Mouse (Mus musculus): ENCODE data around the gene Smim24. TPM values are rescaled to one million over a fixed set of nuclear protein-coding genes. Genes with fewer than 3 reads are reported as not detected.

The Smim24 gene
- polyA plus RNA-seq, 1 experiment from 2014 or later = 2.3 TPM

DNA sequence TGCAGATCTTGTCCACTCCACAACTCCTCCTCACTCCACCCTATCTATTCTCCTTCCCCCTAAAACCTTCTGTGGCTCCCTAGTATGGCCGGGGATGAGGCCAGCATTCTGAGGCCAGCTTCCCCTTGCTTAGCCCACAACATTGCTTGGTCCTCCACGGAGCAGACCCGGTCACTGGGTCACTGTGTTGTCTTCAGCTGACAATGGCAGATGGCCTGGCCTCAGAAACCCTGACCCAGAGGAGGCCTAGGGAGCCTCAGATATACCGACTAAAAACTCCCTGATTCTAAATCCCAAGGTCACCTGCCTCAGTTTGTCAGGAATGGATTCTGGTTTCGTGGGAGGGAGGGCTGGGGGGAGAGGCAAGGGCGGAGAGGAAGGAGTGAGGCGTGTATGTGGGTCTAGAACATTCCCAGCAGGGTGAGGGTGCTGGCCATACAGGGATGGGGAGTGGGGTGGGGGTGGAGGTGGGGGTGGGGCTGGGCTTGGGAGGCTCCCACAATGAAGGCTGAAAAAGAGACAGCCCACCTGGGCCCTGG lies 9.4 kb downstream of the Smim24 start:
- Histone ChIP-seq H3K4me2 (peak overlapping the region; percentile 34), H3K36me3 (ENCODE audit: control insufficient read depth, insufficient read depth, low read length) (0 out of 2 replicates have a peak, but pooled peaks cover 2% of the 10 kb centered on the region), H3K9ac (ENCODE audit: low read length) (peak overlapping the region; percentile 53; the same call in 1 of the 2 replicates), H3K27ac (ENCODE audit: low read depth, low read length) (peak overlapping the region; percentile 85), H3K27me3 (ENCODE audit: control insufficient read depth, insufficient read depth, low read length) (peaks cover 35% of the 10 kb centered on the region), H3K9me3 (ENCODE audit: control insufficient read depth, low read length) (no peaks in the 10 kb centered on the region), H3K4me3 (ENCODE audit: low read depth, low read length) (peak overlapping the region; percentile 13; the same call in 1 of the 2 replicates), H3K4me1 (ENCODE audit: control insufficient read depth, insufficient read depth, low read length) (peaks cover 48% of the 10 kb centered on the region)
- WGBS = 16% methylated on average over 7 of the region's 7 CpGs
- peak; percentile 28; the same call in 1 of the 2 replicates for ATAC-seq (ENCODE audit: low FRiP score)
- no peak for DNase-seq (ENCODE audit: low spot score, missing footprints)

DNA sequence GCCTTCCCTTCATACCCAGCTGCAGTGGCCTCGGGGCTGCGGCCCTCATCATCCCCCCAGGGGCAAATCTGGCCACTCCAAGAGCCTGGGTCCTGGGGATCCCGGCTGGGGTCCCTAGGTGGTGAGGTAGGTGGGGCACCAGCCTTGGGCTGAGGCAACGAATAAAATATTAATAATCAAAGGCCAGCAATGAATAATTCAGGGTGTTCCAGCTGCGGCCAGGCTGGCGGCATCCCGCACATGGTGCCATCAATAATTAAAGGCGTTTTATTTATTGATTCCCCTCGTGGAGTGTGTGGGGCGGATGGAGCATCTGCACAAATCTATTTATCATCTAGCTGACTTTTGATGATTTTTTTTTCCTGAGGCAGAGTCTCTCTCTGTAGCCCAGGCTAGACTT lies 10.7 kb downstream of the Smim24 start:
- Histone ChIP-seq H3K27me3 (ENCODE audit: control insufficient read depth, insufficient read depth, low read length) (peaks cover 45% of the 10 kb centered on the region), H3K36me3 (ENCODE audit: control insufficient read depth, insufficient read depth, low read length) (0 out of 2 replicates have a peak, but pooled peaks cover 2% of the 10 kb centered on the region), H3K9ac (ENCODE audit: low read length) (peak overlapping the region; percentile 51; the same call in 1 of the 2 replicates), H3K9me3 (ENCODE audit: control insufficient read depth, low read length) (no peaks in the 10 kb centered on the region), H3K4me3 (ENCODE audit: low read depth, low read length) (no peak overlapping the region), H3K27ac (ENCODE audit: low read depth, low read length) (peak overlapping the region; percentile 85), H3K4me2 (no peak overlapping the region), H3K4me1 (ENCODE audit: control insufficient read depth, insufficient read depth, low read length) (peaks cover 52% of the 10 kb centered on the region)
- no peak for DNase-seq (ENCODE audit: low spot score, missing footprints)
- ATAC-seq (ENCODE audit: low FRiP score) = peak; percentile 1; the same call in 1 of the 2 replicates
- WGBS = 51% methylated on average over 10 of the region's 10 CpGs

DNA sequence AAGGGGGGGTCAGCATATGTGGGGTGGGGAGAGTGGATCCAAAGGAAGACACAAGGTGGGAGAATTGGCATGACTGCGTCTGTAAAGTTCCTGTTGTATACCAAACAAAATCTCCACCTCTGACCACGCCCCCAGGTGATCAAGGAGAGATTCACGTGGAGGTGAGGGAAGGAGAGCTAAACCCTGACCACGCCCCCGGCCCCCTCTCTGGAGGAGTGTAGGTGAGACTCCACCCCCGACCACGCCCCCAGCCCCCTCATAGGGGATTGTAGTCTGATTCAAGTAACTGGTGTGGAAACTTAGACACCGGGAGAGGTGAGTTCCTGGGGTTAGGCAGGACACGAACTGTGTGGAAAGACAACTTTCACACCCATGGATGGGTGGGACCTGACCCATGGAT lies 11.2 kb downstream of the Smim24 start:
- DNase-seq (ENCODE audit: low spot score, missing footprints) (no peak), ATAC-seq (ENCODE audit: low FRiP score) (no peak)
- Histone ChIP-seq H3K36me3 (ENCODE audit: control insufficient read depth, insufficient read depth, low read length) (0 out of 2 replicates have a peak, but pooled peaks cover 2% of the 10 kb centered on the region), H3K27ac (ENCODE audit: low read depth, low read length) (no peak overlapping the region), H3K9ac (ENCODE audit: low read length) (no peak overlapping the region), H3K4me2 (no peak overlapping the region), H3K4me1 (ENCODE audit: control insufficient read depth, insufficient read depth, low read length) (peaks cover 56% of the 10 kb centered on the region), H3K9me3 (ENCODE audit: control insufficient read depth, low read length) (no peaks in the 10 kb centered on the region), H3K27me3 (ENCODE audit: control insufficient read depth, insufficient read depth, low read length) (peaks cover 45% of the 10 kb centered on the region), H3K4me3 (ENCODE audit: low read depth, low read length) (no peak overlapping the region)
- 12% methylated on average over 9 of the region's 9 CpGs for WGBS

DNA sequence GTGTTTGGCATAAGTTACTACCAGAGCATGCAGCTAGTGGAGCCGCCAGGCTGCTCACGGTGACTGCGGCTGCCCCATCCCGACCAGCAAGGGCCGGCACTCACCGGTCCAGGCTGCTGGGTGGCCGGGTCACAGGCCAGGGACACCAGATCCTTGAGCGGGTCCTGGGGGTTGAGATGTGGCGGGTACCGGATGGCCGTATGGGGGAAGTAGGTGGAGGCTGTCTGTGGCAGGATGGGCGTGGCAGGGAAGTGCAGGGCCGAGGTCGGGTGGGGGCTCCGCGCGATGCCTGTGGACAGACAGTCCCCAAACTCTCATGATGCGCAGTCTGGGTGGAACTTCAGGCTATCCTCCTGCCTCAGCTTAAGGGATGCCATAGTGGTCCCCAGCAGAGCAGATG lies 11.9 kb downstream of the Smim24 start:
- Histone ChIP-seq H3K9ac (ENCODE audit: low read length) (no peak overlapping the region), H3K4me2 (no peak overlapping the region), H3K36me3 (ENCODE audit: control insufficient read depth, insufficient read depth, low read length) (no peaks in the 10 kb centered on the region), H3K27me3 (ENCODE audit: control insufficient read depth, insufficient read depth, low read length) (peaks cover 45% of the 10 kb centered on the region), H3K4me3 (ENCODE audit: low read depth, low read length) (no peak overlapping the region), H3K27ac (ENCODE audit: low read depth, low read length) (no peak overlapping the region), H3K9me3 (ENCODE audit: control insufficient read depth, low read length) (no peaks in the 10 kb centered on the region), H3K4me1 (ENCODE audit: control insufficient read depth, insufficient read depth, low read length) (peaks cover 56% of the 10 kb centered on the region)
- ATAC-seq (ENCODE audit: low FRiP score) (no peak), DNase-seq (ENCODE audit: low spot score, missing footprints) (no peak)
- 65% methylated on average over 18 of the region's 18 CpGs for WGBS

DNA sequence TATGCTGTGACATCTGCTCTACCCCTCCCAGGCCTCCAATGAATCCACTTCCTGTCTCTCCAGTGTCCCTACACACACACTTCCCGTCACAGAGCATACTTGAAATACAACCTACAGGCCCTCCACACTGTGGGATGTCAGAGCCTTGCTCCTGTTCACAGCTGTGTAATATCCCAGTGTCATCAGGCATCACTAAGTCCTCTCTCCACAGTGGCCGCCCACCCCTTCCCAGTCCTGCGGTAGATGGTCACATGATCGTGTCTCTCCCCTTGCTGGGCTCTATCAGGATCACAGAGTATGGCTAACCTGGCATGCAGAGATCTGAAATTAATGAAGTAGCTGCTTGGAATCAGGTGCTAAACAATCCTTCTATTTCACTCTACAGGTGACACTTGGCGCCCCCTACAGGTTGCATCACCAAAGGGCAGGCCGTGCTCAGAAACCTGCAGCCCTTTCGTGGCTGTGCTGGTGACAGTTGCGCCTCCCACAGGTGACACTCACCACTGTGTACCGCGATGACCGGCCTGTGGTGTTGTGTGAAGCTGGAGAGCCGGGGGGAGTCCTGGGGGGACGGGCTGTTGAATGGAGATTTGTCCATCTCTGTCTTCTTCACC lies 12.8 kb downstream of the Smim24 start:
- Histone ChIP-seq H3K27ac (ENCODE audit: low read depth, low read length) (no peak overlapping the region), H3K36me3 (ENCODE audit: control insufficient read depth, insufficient read depth, low read length) (no peaks in the 10 kb centered on the region), H3K4me1 (ENCODE audit: control insufficient read depth, insufficient read depth, low read length) (peaks cover 51% of the 10 kb centered on the region), H3K9me3 (ENCODE audit: control insufficient read depth, low read length) (no peaks in the 10 kb centered on the region), H3K4me3 (ENCODE audit: low read depth, low read length) (no peak overlapping the region), H3K27me3 (ENCODE audit: control insufficient read depth, insufficient read depth, low read length) (peaks cover 41% of the 10 kb centered on the region), H3K9ac (ENCODE audit: low read length) (no peak overlapping the region), H3K4me2 (no peak overlapping the region)
- ATAC-seq (ENCODE audit: low FRiP score) (no peak), DNase-seq (ENCODE audit: low spot score, missing footprints) (no peak)
- 43% methylated on average over 13 of the region's 13 CpGs for WGBS

DNA sequence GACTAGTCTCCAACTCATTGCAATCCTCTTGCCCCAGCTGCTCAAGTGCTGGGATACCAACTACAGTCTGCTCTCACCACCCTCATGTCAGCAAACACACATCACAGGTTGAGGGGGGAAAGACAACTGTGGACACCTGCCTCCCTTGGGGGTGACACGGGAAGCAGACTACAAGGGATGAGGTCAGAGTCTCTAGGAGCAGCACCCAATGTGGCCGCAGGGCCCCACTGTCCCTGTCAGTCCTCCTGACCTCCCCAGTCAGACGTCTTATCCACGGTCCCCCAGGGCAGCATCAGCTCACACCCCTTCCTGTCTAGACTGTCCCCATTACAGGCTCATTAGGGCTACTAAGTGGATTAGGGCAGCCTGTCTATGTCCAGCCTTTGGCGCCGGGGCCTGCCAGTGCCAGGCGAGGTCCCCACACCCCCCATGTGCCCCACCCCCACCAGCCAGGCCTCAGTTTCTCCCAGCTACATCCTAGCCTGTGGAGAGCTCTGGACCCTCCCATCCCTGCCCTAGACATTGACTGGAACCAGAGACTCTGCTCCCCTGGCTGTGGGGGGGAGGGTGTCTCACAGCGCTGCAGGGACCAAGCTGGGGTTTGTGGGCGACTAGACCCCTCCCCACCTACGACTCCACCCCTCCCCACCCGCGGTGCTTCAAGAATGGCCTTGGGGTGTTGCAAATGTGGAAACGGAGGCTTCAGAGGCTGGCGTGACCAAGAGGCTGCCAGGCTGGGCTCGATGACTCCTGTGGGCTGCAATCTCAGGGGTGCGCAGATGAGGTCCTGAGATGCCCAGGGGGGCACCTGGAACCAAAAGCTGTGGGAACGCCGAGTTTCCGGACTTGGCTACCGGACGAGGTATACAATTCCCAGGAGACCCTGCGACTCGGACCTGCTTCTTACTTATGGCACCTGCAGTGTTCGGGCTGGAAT lies 13.9 kb downstream of the Smim24 start:
- H3K27ac ChIP-seq (ENCODE audit: low read depth, low read length) = no peak overlapping the region
- peaks cover 40% of the 10 kb centered on the region for H3K27me3 ChIP-seq (ENCODE audit: control insufficient read depth, insufficient read depth, low read length)
- peak overlapping the region; percentile 13 for H3K4me3 ChIP-seq (ENCODE audit: low read depth, low read length)
- H3K9me3 ChIP-seq (ENCODE audit: control insufficient read depth, low read length) = no peaks in the 10 kb centered on the region
- peak overlapping the region; percentile 12; the same call in 1 of the 2 replicates for H3K4me2 ChIP-seq
- H3K36me3 ChIP-seq (ENCODE audit: control insufficient read depth, insufficient read depth, low read length) = no peaks in the 10 kb centered on the region
- ATAC-seq (ENCODE audit: low FRiP score) (no peak), DNase-seq (ENCODE audit: low spot score, missing footprints) (no peak)
- 23% methylated on average over 24 of the region's 24 CpGs for WGBS
- H3K9ac ChIP-seq (ENCODE audit: low read length) = peak overlapping the region; percentile 30; the same call in 1 of the 2 replicates
- peaks cover 44% of the 10 kb centered on the region for H3K4me1 ChIP-seq (ENCODE audit: control insufficient read depth, insufficient read depth, low read length)

DNA sequence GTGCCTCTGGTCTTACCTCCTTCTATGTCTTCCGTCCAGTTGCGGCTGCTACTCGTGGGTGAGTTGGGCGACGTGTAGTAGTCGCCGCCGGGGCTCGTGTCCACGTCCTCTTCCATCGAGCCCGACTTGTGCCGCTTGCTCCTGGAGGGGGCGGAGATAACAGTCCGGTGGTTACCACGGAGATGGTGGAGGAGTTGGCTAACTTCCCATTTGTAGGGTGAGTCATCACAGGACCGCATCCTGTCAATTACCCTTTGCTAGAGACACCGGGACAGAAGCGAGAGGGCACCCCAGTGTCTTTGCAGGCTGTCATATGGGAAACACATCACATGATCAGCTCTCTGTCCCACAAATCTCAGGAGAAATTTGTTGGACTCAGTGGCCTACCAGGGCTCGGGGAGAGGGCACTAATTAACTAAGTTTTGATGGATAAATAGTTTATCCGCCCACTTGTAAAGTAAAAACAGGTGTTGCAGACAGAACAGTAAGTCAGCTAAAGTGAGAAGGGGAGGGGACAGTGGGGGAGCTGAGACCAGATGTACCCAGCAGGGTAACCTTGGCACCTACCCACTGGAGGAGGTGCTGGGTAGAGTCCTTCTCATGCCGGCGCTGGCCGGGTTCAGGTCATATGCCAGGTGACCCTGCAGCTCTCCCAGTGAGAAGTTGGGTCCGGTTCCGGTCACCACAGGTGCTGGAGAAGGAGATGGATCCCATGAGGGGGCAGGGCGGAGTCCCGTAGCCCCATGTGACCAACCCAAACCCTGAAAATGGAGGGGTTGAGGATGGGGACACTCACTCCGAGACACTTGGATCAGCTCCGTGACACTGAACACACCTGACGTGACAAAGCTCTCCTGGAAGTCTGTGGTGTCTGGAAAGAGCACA lies 14.9 kb downstream of the Smim24 start:
- no peak for ATAC-seq (ENCODE audit: low FRiP score)
- peak; percentile 88 for DNase-seq (ENCODE audit: low spot score, missing footprints)
- Histone ChIP-seq H3K9ac (ENCODE audit: low read length) (peak overlapping the region; percentile 2; the same call in 1 of the 2 replicates), H3K27me3 (ENCODE audit: control insufficient read depth, insufficient read depth, low read length) (peaks cover 40% of the 10 kb centered on the region), H3K27ac (ENCODE audit: low read depth, low read length) (no peak overlapping the region), H3K4me3 (ENCODE audit: low read depth, low read length) (peak overlapping the region; percentile 13), H3K36me3 (ENCODE audit: control insufficient read depth, insufficient read depth, low read length) (no peaks in the 10 kb centered on the region), H3K4me2 (peak overlapping the region; percentile 12; the same call in 1 of the 2 replicates), H3K4me1 (ENCODE audit: control insufficient read depth, insufficient read depth, low read length) (peaks cover 34% of the 10 kb centered on the region), H3K9me3 (ENCODE audit: control insufficient read depth, low read length) (no peaks in the 10 kb centered on the region)
- 28% methylated on average over 31 of the region's 31 CpGs for WGBS

DNA sequence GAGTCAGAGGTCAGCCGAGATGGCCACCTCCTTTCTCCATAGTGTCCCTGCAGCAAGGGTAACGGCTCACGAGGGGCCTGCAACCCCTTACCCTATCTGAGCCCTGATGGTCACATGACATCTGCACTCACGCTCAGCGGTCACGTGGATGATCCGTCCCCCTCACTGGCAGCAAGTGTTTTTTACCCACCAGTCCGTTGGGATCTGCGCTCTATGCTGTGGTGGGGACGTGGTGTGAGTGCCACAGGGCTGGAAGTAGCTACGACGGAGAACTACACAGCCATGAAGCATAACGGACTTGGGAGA lies 15.5 kb downstream of the Smim24 start:
- Histone ChIP-seq H3K9ac (ENCODE audit: low read length) (no peak overlapping the region), H3K27ac (ENCODE audit: low read depth, low read length) (no peak overlapping the region), H3K27me3 (ENCODE audit: control insufficient read depth, insufficient read depth, low read length) (peaks cover 40% of the 10 kb centered on the region), H3K36me3 (ENCODE audit: control insufficient read depth, insufficient read depth, low read length) (no peaks in the 10 kb centered on the region), H3K4me1 (ENCODE audit: control insufficient read depth, insufficient read depth, low read length) (peaks cover 28% of the 10 kb centered on the region), H3K4me3 (ENCODE audit: low read depth, low read length) (no peak overlapping the region), H3K4me2 (no peak overlapping the region), H3K9me3 (ENCODE audit: control insufficient read depth, low read length) (no peaks in the 10 kb centered on the region)
- no peak for DNase-seq (ENCODE audit: low spot score, missing footprints)
- ATAC-seq (ENCODE audit: low FRiP score) = no peak
- 44% methylated on average over 13 of the region's 13 CpGs for WGBS

All from midbrain, embryonic 11.5 days (tissue).